Mouse (Mus musculus): ENCODE results near the gene Nelfcd. TPM values are rescaled to one million over a fixed set of nuclear protein-coding genes. Genes with fewer than 3 reads are reported as not detected.

The Nelfcd gene
- polyA plus RNA-seq, 1 experiment from 2014 or later, result 121 TPM

- 80% methylated on average over 10 of the region's 10 CpGs for WGBS
- Histone ChIP-seq H3K36me3 (ENCODE audit: control insufficient read depth, insufficient read depth, low read length) (peaks cover 49% of the 10 kb centered on the region), H3K27ac (replicated peaks; ENCODE audit: low read depth, low read length) (0 out of 2 replicates have a peak overlapping the region, but pooled peaks have one; percentile 5), H3K27me3 (ENCODE audit: control insufficient read depth, insufficient read depth, low read length) (no peaks in the 10 kb centered on the region), H3K4me2 (ENCODE audit: low read length) (no peak overlapping the region), H3K4me1 (ENCODE audit: control insufficient read depth, insufficient read depth, low read length) (0 out of 2 replicates have a peak, but pooled peaks cover 4% of the 10 kb centered on the region), H3K4me3 (replicated peaks; ENCODE audit: low read depth, low read length) (no peak overlapping the region), H3K9me3 (ENCODE audit: control insufficient read depth, low read length) (no peaks in the 10 kb centered on the region), H3K9ac (replicated peaks; ENCODE audit: low read length) (no peak overlapping the region)
- DNase-seq, result peak; percentile 41
- ATAC-seq (ENCODE audit: low FRiP score, low TSS enrichment), result no peak
These were observed 13.5 kb downstream of the Nelfcd start for GRCm38 (mm10) chr2:174428996-174429591.

- DNase-seq (no peak), ATAC-seq (ENCODE audit: low FRiP score, low TSS enrichment) (no peak)
- H3K36me3 ChIP-seq (ENCODE audit: control insufficient read depth, insufficient read depth, low read length), result no peaks in the 10 kb centered on the region
- H3K27me3 ChIP-seq (ENCODE audit: control insufficient read depth, insufficient read depth, low read length), result no peaks in the 10 kb centered on the region
- H3K9ac ChIP-seq (replicated peaks; ENCODE audit: low read length), result no peak overlapping the region
- H3K9me3 ChIP-seq (ENCODE audit: control insufficient read depth, low read length), result no peaks in the 10 kb centered on the region
- 96% methylated on average over 9 of the region's 9 CpGs for WGBS
- no peak overlapping the region for H3K27ac ChIP-seq (replicated peaks; ENCODE audit: low read depth, low read length)
- no peak overlapping the region for H3K4me2 ChIP-seq (ENCODE audit: low read length)
- no peak overlapping the region for H3K4me3 ChIP-seq (replicated peaks; ENCODE audit: low read depth, low read length)
- H3K4me1 ChIP-seq (ENCODE audit: control insufficient read depth, insufficient read depth, low read length), result peaks cover 18% of the 10 kb centered on the region
These were observed 19.3 kb downstream of the Nelfcd start for GRCm38 (mm10) chr2:174434943-174435342.

GRCm38 (mm10) chr2:174436076-174436701 is 20.6 kb downstream of the Nelfcd start:
- no peak overlapping the region for H3K27ac ChIP-seq (replicated peaks; ENCODE audit: low read depth, low read length)
- H3K4me2 ChIP-seq (ENCODE audit: low read length), result no peak overlapping the region
- no peak for ATAC-seq (ENCODE audit: low FRiP score, low TSS enrichment)
- no peaks in the 10 kb centered on the region for H3K9me3 ChIP-seq (ENCODE audit: control insufficient read depth, low read length)
- H3K4me1 ChIP-seq (ENCODE audit: control insufficient read depth, insufficient read depth, low read length), result peaks cover 18% of the 10 kb centered on the region
- H3K27me3 ChIP-seq (ENCODE audit: control insufficient read depth, insufficient read depth, low read length), result no peaks in the 10 kb centered on the region
- H3K9ac ChIP-seq (replicated peaks; ENCODE audit: low read length), result no peak overlapping the region
- DNase-seq, result no peak
- 94% methylated on average over 26 of the region's 26 CpGs for WGBS
- no peaks in the 10 kb centered on the region for H3K36me3 ChIP-seq (ENCODE audit: control insufficient read depth, insufficient read depth, low read length)
- no peak overlapping the region for H3K4me3 ChIP-seq (replicated peaks; ENCODE audit: low read depth, low read length)

GRCm38 (mm10) chr2:174436916-174437696 is 21.5 kb downstream of the Nelfcd start:
- no peak overlapping the region for H3K4me3 ChIP-seq (replicated peaks; ENCODE audit: low read depth, low read length)
- no peak overlapping the region for H3K27ac ChIP-seq (replicated peaks; ENCODE audit: low read depth, low read length)
- peaks cover 18% of the 10 kb centered on the region for H3K4me1 ChIP-seq (ENCODE audit: control insufficient read depth, insufficient read depth, low read length)
- H3K9me3 ChIP-seq (ENCODE audit: control insufficient read depth, low read length), result no peaks in the 10 kb centered on the region
- 94% methylated on average over 7 of the region's 7 CpGs for WGBS
- ATAC-seq (ENCODE audit: low FRiP score, low TSS enrichment) (no peak), DNase-seq (no peak)
- no peaks in the 10 kb centered on the region for H3K27me3 ChIP-seq (ENCODE audit: control insufficient read depth, insufficient read depth, low read length)
- no peaks in the 10 kb centered on the region for H3K36me3 ChIP-seq (ENCODE audit: control insufficient read depth, insufficient read depth, low read length)
- no peak overlapping the region for H3K4me2 ChIP-seq (ENCODE audit: low read length)
- no peak overlapping the region for H3K9ac ChIP-seq (replicated peaks; ENCODE audit: low read length)

- Histone ChIP-seq H3K4me2 (ENCODE audit: low read length) (peak overlapping the region; percentile 77; the same call in 1 of the 2 replicates), H3K27me3 (ENCODE audit: control insufficient read depth, insufficient read depth, low read length) (no peaks in the 10 kb centered on the region), H3K27ac (replicated peaks; ENCODE audit: low read depth, low read length) (no peak overlapping the region), H3K9me3 (ENCODE audit: control insufficient read depth, low read length) (no peaks in the 10 kb centered on the region), H3K4me1 (ENCODE audit: control insufficient read depth, insufficient read depth, low read length) (peaks cover 18% of the 10 kb centered on the region), H3K36me3 (ENCODE audit: control insufficient read depth, insufficient read depth, low read length) (no peaks in the 10 kb centered on the region), H3K9ac (replicated peaks; ENCODE audit: low read length) (no peak overlapping the region), H3K4me3 (replicated peaks; ENCODE audit: low read depth, low read length) (no peak overlapping the region)
- WGBS, result 97% methylated on average over 4 of the region's 4 CpGs
- DNase-seq (no peak), ATAC-seq (ENCODE audit: low FRiP score, low TSS enrichment) (no peak)
These were observed 22.0 kb downstream of the Nelfcd start for GRCm38 (mm10) chr2:174437697-174437982.

DNA sequence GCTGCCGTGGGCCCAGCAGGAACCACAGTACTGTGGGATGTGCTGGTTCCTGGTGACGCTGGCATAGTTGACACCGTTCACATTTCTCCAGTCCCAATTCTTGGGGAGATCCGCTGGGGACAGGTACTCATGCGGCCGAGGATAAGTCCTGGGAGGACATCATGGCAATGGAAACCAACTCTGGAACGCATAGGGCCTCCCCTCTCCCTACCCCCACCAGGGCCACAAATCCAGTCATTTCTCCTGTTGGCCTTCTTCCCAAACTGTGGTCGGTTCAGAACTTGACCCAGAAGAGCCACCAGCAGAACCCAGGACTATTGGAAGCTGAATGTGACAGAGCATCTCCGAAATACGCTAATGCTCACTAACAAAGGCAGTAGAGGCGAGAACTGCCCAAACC is 22.6 kb downstream of the Nelfcd start:
- Histone ChIP-seq H3K36me3 (ENCODE audit: control insufficient read depth, insufficient read depth, low read length) (no peaks in the 10 kb centered on the region), H3K27ac (replicated peaks; ENCODE audit: low read depth, low read length) (no peak overlapping the region), H3K4me1 (ENCODE audit: control insufficient read depth, insufficient read depth, low read length) (peaks cover 18% of the 10 kb centered on the region), H3K4me2 (ENCODE audit: low read length) (peak overlapping the region; percentile 77), H3K9ac (replicated peaks; ENCODE audit: low read length) (peak overlapping the region; percentile 56), H3K9me3 (ENCODE audit: control insufficient read depth, low read length) (no peaks in the 10 kb centered on the region), H3K27me3 (ENCODE audit: control insufficient read depth, insufficient read depth, low read length) (no peaks in the 10 kb centered on the region), H3K4me3 (replicated peaks; ENCODE audit: low read depth, low read length) (peak overlapping the region; percentile 48)
- ATAC-seq (ENCODE audit: low FRiP score, low TSS enrichment), result no peak
- peak; percentile 18 for DNase-seq
- 63% methylated on average over 11 of the region's 11 CpGs for WGBS

DNA sequence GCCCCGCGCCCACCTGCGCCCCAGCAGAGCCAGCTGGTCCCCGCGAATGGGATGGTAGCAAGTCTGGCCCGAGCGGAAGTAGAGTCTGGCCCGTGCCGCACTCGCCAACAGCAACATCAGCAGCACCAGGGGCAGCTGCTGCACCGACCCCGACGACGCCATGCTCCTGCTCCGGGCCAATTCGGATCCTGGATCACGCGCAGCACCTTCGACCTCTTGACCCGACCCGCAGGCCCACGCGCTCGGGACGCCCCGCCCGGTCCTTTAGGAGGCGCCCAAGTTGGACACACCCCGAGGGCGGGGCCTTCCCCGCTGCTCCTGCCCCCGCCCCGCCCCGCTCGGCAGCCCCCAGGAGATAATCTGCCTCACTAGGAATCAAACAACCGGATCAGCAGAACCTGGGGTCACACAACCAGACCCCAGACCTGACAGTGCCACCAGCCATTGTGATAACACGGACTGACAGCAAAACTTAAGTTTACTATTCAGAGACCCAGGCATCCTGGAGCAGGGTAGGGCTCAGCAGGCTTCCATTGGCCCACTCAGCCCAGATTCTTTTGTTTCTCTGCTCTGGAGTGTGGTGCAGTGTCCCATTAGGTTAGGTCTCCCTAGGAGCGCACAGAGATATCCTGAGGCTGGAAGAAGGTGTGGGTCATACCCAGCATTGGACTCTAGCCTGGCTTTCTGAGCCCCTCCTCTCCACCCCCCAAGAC is 23.3 kb downstream of the Nelfcd start, which contains the start of gene Ctsz:
Ctsz (minus strand) TSS at position 303 of the 713 bp plus-strand sequence.
- Histone ChIP-seq H3K36me3 (ENCODE audit: control insufficient read depth, insufficient read depth, low read length) (no peaks in the 10 kb centered on the region), H3K27ac (replicated peaks; ENCODE audit: low read depth, low read length) (no peak within 1 kb of the TSS), H3K9ac (replicated peaks; ENCODE audit: low read length) (peak within 1 kb of the TSS; percentile 56), H3K4me2 (ENCODE audit: low read length) (peak within 1 kb of the TSS; percentile 77), H3K4me1 (ENCODE audit: control insufficient read depth, insufficient read depth, low read length) (peaks cover 18% of the 10 kb centered on the region), H3K4me3 (replicated peaks; ENCODE audit: low read depth, low read length) (peak within 1 kb of the TSS; percentile 48), H3K27me3 (ENCODE audit: control insufficient read depth, insufficient read depth, low read length) (no peaks in the 10 kb centered on the region), H3K9me3 (ENCODE audit: control insufficient read depth, low read length) (no peaks in the 10 kb centered on the region)
- WGBS, result 1% methylated on average over 38 of the region's 38 CpGs
- DNase-seq, result peak; percentile 66
- peak; percentile 70 for ATAC-seq (ENCODE audit: low FRiP score, low TSS enrichment)

DNA sequence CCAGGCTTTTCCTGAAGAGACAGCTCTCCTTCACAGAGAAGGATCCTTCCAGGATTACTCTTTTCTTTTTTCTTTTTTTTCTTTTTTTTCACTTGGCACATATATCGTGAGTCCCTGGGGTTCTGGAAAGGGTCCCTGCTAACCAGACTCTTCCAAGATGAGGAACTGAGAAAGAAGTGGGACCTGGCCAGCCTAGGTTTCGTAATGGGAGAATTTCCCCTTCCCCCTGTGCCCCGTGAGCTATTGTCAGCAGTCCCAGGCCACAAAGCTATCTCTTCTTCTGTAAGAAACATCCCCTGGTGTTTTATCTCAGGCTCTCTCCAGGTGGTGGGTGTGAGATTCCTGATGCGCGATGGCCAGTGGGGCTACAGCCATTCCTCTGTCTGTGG is 23.8 kb downstream of the Nelfcd start:
- Histone ChIP-seq H3K4me2 (ENCODE audit: low read length) (peak overlapping the region; percentile 77), H3K4me1 (ENCODE audit: control insufficient read depth, insufficient read depth, low read length) (peaks cover 18% of the 10 kb centered on the region), H3K4me3 (replicated peaks; ENCODE audit: low read depth, low read length) (no peak overlapping the region), H3K36me3 (ENCODE audit: control insufficient read depth, insufficient read depth, low read length) (no peaks in the 10 kb centered on the region), H3K27ac (replicated peaks; ENCODE audit: low read depth, low read length) (no peak overlapping the region), H3K9me3 (ENCODE audit: control insufficient read depth, low read length) (no peaks in the 10 kb centered on the region), H3K27me3 (ENCODE audit: control insufficient read depth, insufficient read depth, low read length) (no peaks in the 10 kb centered on the region), H3K9ac (replicated peaks; ENCODE audit: low read length) (no peak overlapping the region)
- no peak for DNase-seq
- WGBS, result 39% methylated on average over 5 of the region's 5 CpGs
- no peak for ATAC-seq (ENCODE audit: low FRiP score, low TSS enrichment)
